Mouse (Mus musculus): Measurements from ENCODE around the gene Srms. TPM values are rescaled to one million over a fixed set of nuclear protein-coding genes. Genes with fewer than 3 reads are reported as not detected.
"Not testable (repeated sequence)": the region's sequence is repeated elsewhere in the genome, so short reads cannot be mapped to it uniquely, and the experiment has no call there.

The Srms gene
- total RNA-seq, 2 experiments from 2014 or later = 0.12 to 0.41 TPM

- Histone ChIP-seq H3K4me3 (peak overlapping the region; percentile 49), H3K27ac (no peak overlapping the region)
- no peak for DNase-seq (ENCODE audit: low spot score in 2 of 2)
- no peak for TF ChIP-seq CTCF (conservative IDR thresholded peaks at IDR 0.05)
These were observed 480 bp downstream of the Srms start for GRCm38 (mm10) chr2:181212389-181213020.

- no peak overlapping the region for H3K27ac ChIP-seq
These were observed 6.9 kb downstream of the Srms start for GRCm38 (mm10) chr2:181206118-181206517.

GRCm38 (mm10) chr2:181205678-181206077 is 7.3 kb downstream of the Srms start:
- H3K4me3 ChIP-seq = no peak overlapping the region
- no peak for DNase-seq (ENCODE audit: low spot score in 2 of 2)
- TF ChIP-seq CTCF (conservative IDR thresholded peaks at IDR 0.05) = no peak
- no peak overlapping the region for H3K27ac ChIP-seq

More at GRCm38 (mm10) chr2:181206118-181206517, 6.9 kb downstream of the Srms start:
- TF ChIP-seq CTCF (conservative IDR thresholded peaks at IDR 0.05) = no peak
- no peak for DNase-seq (ENCODE audit: low spot score in 2 of 2)
- no peak overlapping the region for H3K4me3 ChIP-seq

GRCm38 (mm10) chr2:181202886-181203285 is 10.1 kb downstream of the Srms start:
- no peak overlapping the region for H3K27ac ChIP-seq
- no peak overlapping the region for H3K4me3 ChIP-seq
- TF ChIP-seq CTCF (conservative IDR thresholded peaks at IDR 0.05) = no peak
- DNase-seq (ENCODE audit: low spot score in 2 of 2) = no peak

- no peak for TF ChIP-seq CTCF (conservative IDR thresholded peaks at IDR 0.05)
- H3K27ac ChIP-seq = no peak within 1 kb of the TSS
- no peak for DNase-seq (ENCODE audit: low spot score in 2 of 2)
- no peak within 1 kb of the TSS for H3K4me3 ChIP-seq
These were observed 10.6 kb downstream of the Srms start, which contains the start of gene Ptk6 for GRCm38 (mm10) chr2:181202422-181202821. TSS of gene Ptk6 (minus strand) at chr2:181202789.

GRCm38 (mm10) chr2:181201606-181202005 is 11.4 kb downstream of the Srms start:
- no peak for DNase-seq (ENCODE audit: low spot score in 2 of 2)
- Histone ChIP-seq H3K4me3 (no peak overlapping the region), H3K27ac (no peak overlapping the region)
- no peak for TF ChIP-seq CTCF (conservative IDR thresholded peaks at IDR 0.05)

GRCm38 (mm10) chr2:181196628-181197300 is 16.2 kb downstream of the Srms start:
- TF ChIP-seq CTCF (conservative IDR thresholded peaks at IDR 0.05) = no peak
- no peak for DNase-seq (ENCODE audit: low spot score in 2 of 2)
- Histone ChIP-seq H3K27ac (no peak overlapping the region), H3K4me3 (no peak overlapping the region)

- TF ChIP-seq CTCF (conservative IDR thresholded peaks at IDR 0.05) = no peak
- Histone ChIP-seq H3K4me3 (no peak overlapping the region), H3K27ac (no peak overlapping the region)
- no peak for DNase-seq (ENCODE audit: low spot score in 2 of 2)
These were observed 19.9 kb downstream of the Srms start for GRCm38 (mm10) chr2:181193044-181193443.

- H3K4me3 ChIP-seq = no peak overlapping the region
- TF ChIP-seq CTCF (conservative IDR thresholded peaks at IDR 0.05) = no peak
- DNase-seq (ENCODE audit: low spot score in 2 of 2) = no peak
- H3K27ac ChIP-seq = no peak overlapping the region
These were observed 21.0 kb downstream of the Srms start for GRCm38 (mm10) chr2:181191936-181192335.

- not testable (repeated sequence) for H3K4me3 ChIP-seq; H3K27ac ChIP-seq; DNase-seq (ENCODE audit: low spot score in 2 of 2)
These were observed 21.6 kb downstream of the Srms start for GRCm38 (mm10) chr2:181191385-181191784.

GRCm38 (mm10) chr2:181189321-181189720 is 23.7 kb downstream of the Srms start:
- no peak for TF ChIP-seq CTCF (conservative IDR thresholded peaks at IDR 0.05)
- Histone ChIP-seq H3K4me3 (no peak overlapping the region), H3K27ac (peak overlapping the region; percentile 51; the same call in 1 of the 2 replicates)
- DNase-seq (ENCODE audit: low spot score in 2 of 2) = no peak

- no peak for TF ChIP-seq CTCF (conservative IDR thresholded peaks at IDR 0.05)
- H3K4me3 ChIP-seq = no peak overlapping the region
- DNase-seq (ENCODE audit: low spot score in 2 of 2) = no peak
- peak overlapping the region; percentile 51; the same call in 1 of the 2 replicates for H3K27ac ChIP-seq
These were observed 24.3 kb downstream of the Srms start for GRCm38 (mm10) chr2:181188681-181189080.

- peak within 1 kb of the TSS; percentile 97 for H3K27ac ChIP-seq
- peak; percentile 91 to 97 for DNase-seq (ENCODE audit: low spot score in 2 of 2)
- peak within 1 kb of the TSS; percentile 88 for H3K4me3 ChIP-seq
- TF ChIP-seq CTCF (conservative IDR thresholded peaks at IDR 0.05) = peak; percentile 48
These were observed 25.6 kb downstream of the Srms start, which contains the start of gene Ppdpf for GRCm38 (mm10) chr2:181187121-181188000. TSS of gene Ppdpf (plus strand) at chr2:181187247.
